Mouse (Mus musculus): ENCODE measurements at regions not wholly inside any gene's neighbourhood (a gene's known extent, or its start where the extent isn't known, plus 50 kb on each side); places are given as distances from the start of the nearest gene placed in this dataset.
"Not testable (repeated sequence)": the region's sequence is repeated elsewhere in the genome, so short reads cannot be mapped to it uniquely, and the experiment has no call there.

GRCm38 (mm10) chrX:162359767-162360545 is 200.4 kb upstream of the Nhs start:
- DNase-seq (ENCODE audit: low read depth, low spot score) = peak; percentile 11

GRCm38 (mm10) chrX:162348341-162348740 is 188.8 kb upstream of the Nhs start:
- DNase-seq (ENCODE audit: low read depth, low spot score) = peak; percentile 26

DNA sequence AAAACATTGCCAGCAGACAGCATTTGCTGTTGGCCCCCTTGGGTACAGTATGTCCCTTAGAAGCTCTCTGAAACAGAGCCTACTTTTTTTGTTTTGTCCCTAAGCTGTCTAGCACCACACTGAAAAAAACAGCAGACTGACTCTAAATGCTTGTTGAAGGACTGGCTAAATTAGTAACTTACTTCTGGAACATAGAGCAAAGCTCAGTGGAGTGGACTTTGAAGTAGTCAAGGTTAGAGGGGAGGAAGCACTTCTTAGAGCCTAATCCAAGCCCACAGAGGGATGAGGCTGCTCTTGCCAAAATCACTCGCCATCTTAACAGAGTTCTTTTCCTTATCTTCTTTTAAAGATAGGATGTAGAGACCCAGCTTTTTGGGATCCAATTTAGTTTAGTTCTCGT is 188.4 kb upstream of the Nhs start:
- DNase-seq (ENCODE audit: low read depth, low spot score) = no peak

DNA sequence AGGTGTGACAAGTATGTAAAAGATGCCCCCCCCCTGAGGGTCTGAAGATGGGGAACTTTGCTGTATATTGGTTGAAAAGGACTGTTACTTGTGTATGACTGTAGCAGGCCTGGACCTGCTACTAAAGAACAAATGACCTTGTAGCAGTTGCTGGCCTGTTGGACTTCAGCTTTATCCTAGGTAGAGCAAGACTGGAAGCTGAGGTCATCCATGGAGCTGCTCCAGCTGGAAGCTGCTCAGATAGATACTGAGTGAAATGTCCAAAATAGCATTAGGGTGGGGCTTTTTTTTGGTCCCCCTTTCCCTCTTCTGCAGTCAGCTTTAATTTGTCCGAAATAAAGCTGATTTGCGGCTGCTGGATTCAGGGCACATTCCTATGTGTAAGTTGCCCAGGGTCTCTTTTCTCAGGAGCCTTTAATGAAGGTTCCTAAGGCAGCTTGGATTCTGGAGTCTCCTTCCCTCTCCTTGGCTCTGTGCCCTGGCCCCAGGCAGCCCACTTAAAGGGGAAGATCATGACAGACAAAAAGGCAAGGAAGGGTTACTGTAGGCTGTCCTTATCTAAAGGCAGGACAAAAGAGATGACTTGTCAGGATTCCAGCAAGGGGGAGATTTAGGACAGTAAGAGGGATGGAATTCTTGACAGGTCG is 186.1 kb upstream of the Nhs start:
- peak; percentile 17 for DNase-seq (ENCODE audit: low read depth, low spot score)

DNA sequence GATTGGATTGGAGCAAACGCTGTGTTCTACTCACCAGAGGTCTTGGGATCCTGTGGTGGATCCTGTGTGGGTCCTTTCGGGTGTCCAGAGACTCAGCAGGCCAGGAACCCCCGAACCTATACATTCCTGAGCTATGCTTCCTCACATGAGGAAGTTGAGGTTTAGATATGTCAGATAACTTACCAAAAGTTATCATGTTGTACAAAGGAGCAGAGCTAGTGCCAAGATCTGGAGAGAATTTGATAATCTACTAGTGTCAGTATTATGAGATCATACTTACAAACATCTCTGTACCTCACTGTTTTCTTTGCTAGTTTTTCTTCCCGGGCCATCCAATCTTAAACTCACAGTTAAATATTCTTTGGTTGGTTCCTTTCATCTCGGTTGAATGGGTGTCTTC is 172.6 kb upstream of the Nhs start:
- no peak for DNase-seq (ENCODE audit: low read depth, low spot score)

DNA sequence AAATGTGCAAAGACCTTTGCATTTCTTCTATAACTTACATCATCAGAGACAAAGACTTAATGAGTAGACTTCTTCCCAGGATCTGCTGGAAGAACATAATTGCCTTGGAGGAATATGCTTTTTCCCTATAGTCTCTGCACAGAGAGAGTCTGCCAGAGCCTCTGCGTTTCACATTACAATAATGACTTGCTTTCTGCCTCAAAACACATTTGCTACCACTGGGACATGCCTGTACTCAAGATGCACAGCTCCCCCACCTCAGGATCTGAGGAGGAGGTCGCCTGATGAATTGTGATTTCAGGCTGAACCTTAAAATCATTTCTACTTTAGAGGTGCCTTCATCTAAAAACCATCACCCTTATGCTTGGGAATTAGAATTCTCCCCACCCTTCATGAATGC is 148.1 kb upstream of the Nhs start:
- DNase-seq (ENCODE audit: low read depth, low spot score) = no peak

DNA sequence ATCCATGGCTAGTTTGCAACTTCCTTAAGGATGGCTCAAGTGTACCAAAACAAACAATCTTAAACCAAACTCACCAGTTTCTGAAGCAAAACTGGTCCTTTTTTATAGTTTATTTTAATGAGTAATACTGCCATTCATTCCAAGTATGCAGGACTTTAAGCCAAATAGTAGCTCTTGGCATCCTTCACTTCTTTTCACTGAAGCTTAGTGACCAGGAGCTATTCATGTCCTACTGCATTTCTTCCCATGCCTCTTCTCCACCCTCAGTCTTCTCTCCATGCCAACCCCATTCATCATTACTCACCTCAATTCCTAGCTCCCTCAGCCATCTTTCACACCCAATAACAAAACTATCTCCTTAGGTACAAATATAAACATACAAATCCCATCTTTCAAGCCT is 144.6 kb upstream of the Nhs start:
- peak; percentile 3 for DNase-seq (ENCODE audit: low read depth, low spot score)

DNA sequence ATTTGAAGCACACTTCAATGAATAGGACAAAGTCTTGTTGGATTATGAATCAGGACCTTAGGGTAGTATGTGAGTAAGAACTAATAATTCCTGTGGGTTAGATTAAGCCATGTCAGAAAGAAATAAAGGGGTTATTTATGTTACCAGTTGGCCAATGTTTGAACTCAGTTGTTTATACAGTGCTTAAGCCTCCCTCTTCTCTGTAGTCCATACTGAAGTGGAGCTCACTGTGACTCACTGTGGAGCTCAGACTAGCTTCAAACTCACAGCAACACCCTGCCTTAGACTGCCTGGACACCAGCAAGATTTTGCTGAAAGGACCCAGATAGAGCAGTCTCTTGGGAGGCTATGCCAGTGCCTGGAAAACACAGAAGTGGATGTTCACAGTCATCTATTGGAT is 143.3 kb upstream of the Nhs start:
- DNase-seq (ENCODE audit: low read depth, low spot score) = peak; percentile 1

DNA sequence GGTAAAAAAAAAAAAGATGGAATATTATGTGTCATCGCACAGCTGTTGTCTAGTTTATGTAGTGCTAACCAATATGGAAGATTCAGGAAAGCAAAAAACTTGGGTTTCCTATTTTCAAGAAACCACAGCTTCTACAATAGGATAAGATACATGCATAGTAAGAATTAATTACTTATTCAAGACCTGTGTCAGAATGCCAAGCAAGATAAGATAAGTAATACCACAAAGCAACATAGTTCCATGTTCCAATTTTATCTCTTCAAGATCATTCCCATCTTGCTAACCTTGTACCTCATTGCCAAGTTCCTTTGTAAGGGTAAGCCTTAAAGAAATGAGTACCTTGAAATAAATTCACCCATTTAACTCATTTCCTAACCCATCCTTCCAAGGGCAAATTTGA is 131.7 kb upstream of the Nhs start:
- no peak for DNase-seq (ENCODE audit: low read depth, low spot score)

DNA sequence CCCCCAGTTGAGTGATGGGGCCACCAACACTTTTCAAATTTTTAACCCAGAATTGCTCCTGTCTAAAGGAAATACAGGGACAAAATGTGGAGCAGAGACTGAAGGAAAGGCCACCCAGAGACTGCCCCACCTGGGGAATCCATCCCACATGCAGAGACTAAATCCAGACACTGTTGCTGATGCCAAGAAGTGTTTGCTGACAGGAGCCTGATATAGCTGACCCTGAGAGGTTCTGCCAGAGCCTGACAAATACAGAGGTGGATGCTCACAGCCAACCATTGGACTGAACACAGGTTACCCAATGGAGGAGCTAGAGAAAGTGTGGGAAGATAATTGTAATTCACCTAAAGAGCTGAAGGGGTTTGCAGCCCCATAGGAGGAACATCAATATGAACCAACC is 126.6 kb upstream of the Nhs start:
- DNase-seq (ENCODE audit: low read depth, low spot score) = not testable (repeated sequence)

GRCm38 (mm10) chrX:162284252-162284651 is 124.7 kb upstream of the Nhs start:
- DNase-seq (ENCODE audit: low read depth, low spot score) = no peak

- no peak for DNase-seq (ENCODE audit: low read depth, low spot score)
Observed at GRCm38 (mm10) chrX:162282690-162283089, 123.2 kb upstream of the Nhs start.

- DNase-seq (ENCODE audit: low read depth, low spot score) = peak; percentile 3
Observed at GRCm38 (mm10) chrX:162278834-162279708, 119.5 kb upstream of the Nhs start.

DNA sequence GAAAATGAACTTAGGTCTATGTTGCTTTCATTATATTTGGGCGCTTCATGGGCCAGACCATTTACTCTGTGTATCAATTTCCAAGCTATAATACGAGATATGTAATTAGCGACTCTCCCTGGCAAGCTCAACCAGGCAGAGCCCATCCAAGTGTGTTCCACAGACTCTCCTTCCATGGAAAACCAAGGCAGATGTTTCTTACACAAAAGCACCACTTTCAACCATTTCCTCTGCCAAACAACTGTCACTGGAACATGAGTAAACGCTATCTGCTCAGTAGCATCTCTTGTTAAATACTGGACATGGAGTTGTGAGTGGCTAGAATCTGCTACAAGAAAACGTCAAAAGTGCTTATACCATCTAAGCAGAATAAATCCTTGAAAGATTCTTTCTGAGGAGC is 115.1 kb upstream of the Nhs start:
- no peak for DNase-seq (ENCODE audit: low read depth, low spot score)

DNA sequence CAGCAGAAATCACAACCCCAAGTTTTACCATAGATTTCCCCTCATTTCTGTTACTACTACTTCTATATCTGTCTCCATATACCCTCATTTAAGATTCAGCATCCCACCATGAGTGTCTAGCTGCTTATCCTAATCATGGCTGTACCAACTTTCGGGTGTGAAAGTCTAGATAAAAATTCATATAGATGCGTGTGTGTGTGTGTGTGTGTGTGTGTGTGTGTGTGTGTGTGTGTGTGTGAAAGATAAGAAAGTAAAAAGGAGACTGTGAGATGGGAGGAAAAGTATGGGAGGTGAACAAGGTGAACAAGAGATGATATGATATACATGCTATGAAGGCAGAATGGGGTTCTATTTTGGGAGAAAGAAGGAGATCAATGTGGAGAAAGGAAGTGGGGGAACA is 111.7 kb upstream of the Nhs start:
- no peak for DNase-seq (ENCODE audit: low read depth, low spot score)

- no peak for DNase-seq (ENCODE audit: low read depth, low spot score)
Observed at GRCm38 (mm10) chrX:162268918-162269317, 109.4 kb upstream of the Nhs start.

DNA sequence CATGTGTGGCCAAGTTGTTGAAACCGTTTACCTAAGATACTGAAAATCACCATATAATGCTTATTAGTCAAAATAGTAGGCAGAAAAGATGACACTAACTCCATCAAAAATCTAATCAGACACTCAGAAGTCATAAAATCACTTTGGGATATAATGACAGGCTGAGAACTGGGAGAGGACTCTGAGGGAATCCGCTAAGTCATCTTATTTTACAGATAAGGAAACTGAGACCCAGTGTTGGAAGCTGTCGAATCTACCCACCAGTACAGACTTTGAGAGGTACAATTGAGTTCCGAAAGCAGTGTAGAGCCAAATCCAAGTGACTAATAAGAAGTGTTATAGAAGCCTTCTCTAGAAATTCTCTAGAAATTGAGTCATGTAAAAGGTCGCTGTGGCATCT is 108.6 kb upstream of the Nhs start:
- no peak for DNase-seq (ENCODE audit: low read depth, low spot score)

GRCm38 (mm10) chrX:162267679-162268078 is 108.1 kb upstream of the Nhs start:
- DNase-seq (ENCODE audit: low read depth, low spot score) = peak; percentile 19

DNA sequence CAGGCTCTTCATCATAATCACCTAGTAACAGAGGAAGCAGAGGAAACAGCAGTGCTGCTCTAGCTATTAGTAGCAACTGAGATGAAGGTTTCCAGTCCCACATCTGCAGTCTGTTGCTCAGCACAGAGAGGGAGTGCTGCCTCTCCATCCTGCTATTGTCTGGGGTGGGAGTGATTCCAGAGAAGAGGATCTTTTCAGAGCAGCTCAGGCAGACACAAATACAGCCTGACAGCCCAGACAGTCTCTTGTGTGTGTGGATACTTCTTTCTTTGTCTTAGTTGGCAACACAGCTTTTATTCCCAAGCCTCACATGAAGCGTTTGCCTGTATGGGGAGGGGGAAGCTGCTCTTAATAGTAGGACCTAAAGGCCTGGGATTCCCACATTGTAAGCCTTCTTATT is 107.2 kb upstream of the Nhs start:
- DNase-seq (ENCODE audit: low read depth, low spot score) = no peak

GRCm38 (mm10) chrX:162257398-162257797 is 97.9 kb upstream of the Nhs start:
- DNase-seq (ENCODE audit: low read depth, low spot score) = no peak

- no peak for DNase-seq (ENCODE audit: low read depth, low spot score)
Observed at GRCm38 (mm10) chrX:162255873-162256272, 96.3 kb upstream of the Nhs start.

GRCm38 (mm10) chrX:162241291-162241690 is 81.8 kb upstream of the Nhs start:
- DNase-seq (ENCODE audit: low read depth, low spot score) = no peak
